Mouse (Mus musculus): ENCODE results near the gene Fgd3. TPM values are rescaled to one million over a fixed set of nuclear protein-coding genes. Genes with fewer than 3 reads are reported as not detected.
A peak's percentile ranks its signal among the peaks of the same experiment; 100 is the strongest.

Fgd3 gene
- 0.97 and 1.0 TPM in 2 replicates for polyA plus RNA-seq (2015; fragmentation: Nextera tagmentation; extraction: Ambion mirVana)

DNA sequence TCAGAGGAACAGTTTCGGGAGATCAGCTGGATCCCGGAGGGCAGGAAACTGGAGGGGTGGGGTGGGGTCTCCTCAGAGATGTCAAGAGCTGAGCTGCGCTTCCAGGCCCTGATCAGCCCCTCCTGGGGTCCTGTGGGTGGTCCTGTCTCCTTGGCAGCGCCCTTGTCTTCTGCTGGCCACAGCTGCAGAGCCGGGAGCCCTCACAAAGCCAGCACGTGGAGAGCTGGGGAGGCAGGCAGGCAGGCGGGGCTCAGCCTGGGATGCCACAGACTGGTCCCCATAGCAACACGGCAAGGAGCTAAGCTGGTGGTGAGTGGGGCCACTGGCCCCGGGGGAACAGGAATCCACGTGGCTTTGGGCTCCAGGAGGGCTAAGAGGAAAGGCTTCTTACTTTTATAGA, at the start of gene Fgd3:
Gene Fgd3, minus strand, starts transcription at position 272 of the 400 bp plus-strand sequence.
- 0 out of 2 replicates have a peak within 1 kb of the TSS, but pooled peaks have one; percentile 11 for H3K4me3 ChIP-seq (replicated peaks; ENCODE audit: low read depth, low read length)
- peak within 1 kb of the TSS; percentile 36 for H3K4me2 ChIP-seq (ENCODE audit: low read length)
- 6% methylated on average over 10 of the region's 10 CpGs for WGBS
- peak; percentile 39 for DNase-seq (ENCODE audit: low spot score)
- peak within 1 kb of the TSS; percentile 53; the same call in 1 of the 2 replicates for H3K9ac ChIP-seq (ENCODE audit: low read depth, low read length)
- H3K27me3 ChIP-seq (ENCODE audit: insufficient read depth, low read length): no peaks in the 10 kb centered on the region
- ATAC-seq (replicated peaks; ENCODE audit: low FRiP score, low read depth): 0 out of 2 replicates have a peak, but pooled peaks have one; percentile 55
- H3K4me1 ChIP-seq (replicated peaks; ENCODE audit: insufficient read depth, low read length): peaks cover 8% of the 10 kb centered on the region; the same call in 1 of the 2 replicates
- no peak for TF ChIP-seq CTCF (IDR thresholded peaks at IDR 0.05; ENCODE audit: low read depth)
- no peak within 1 kb of the TSS for H3K27ac ChIP-seq
- no peaks in the 10 kb centered on the region for H3K9me3 ChIP-seq (replicated peaks; ENCODE audit: low read length)
- no peaks in the 10 kb centered on the region for H3K36me3 ChIP-seq (ENCODE audit: insufficient read depth, low read length)

DNA sequence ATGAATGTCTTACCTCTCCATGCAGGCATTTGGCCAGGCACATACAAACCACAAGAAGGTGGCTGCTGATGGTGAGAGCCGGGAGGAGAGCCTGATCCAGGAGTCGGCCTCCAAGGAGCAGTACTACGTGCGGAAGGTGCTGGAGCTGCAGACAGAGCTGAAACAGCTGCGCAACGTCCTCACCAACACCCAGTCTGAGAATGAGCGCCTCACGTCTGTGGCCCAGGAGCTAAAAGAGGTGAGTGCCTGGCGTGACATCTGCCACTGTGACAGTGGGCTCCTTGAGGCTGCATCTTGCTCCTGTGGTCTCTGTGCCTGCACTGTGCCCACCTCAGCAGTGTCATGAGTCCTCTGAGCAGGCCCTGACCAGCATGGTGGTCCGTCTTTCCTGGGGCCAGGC, 49.3 kb upstream of the Fgd3 start:
- Histone ChIP-seq H3K9me3 (replicated peaks; ENCODE audit: low read length) (no peaks in the 10 kb centered on the region), H3K9ac (ENCODE audit: low read depth, low read length) (no peak overlapping the region), H3K27ac (no peak overlapping the region), H3K4me2 (ENCODE audit: low read length) (no peak overlapping the region), H3K27me3 (ENCODE audit: insufficient read depth, low read length) (no peaks in the 10 kb centered on the region), H3K4me3 (replicated peaks; ENCODE audit: low read depth, low read length) (no peak overlapping the region), H3K4me1 (replicated peaks; ENCODE audit: insufficient read depth, low read length) (peaks cover 15% of the 10 kb centered on the region; the same call in 1 of the 2 replicates), H3K36me3 (ENCODE audit: insufficient read depth, low read length) (peaks cover 4% of the 10 kb centered on the region; the same call in 1 of the 2 replicates)
- WGBS: 88% methylated on average over 10 of the region's 10 CpGs
- ATAC-seq (replicated peaks; ENCODE audit: low FRiP score, low read depth) (no peak), DNase-seq (ENCODE audit: low spot score) (no peak)
- no peak for TF ChIP-seq CTCF (IDR thresholded peaks at IDR 0.05; ENCODE audit: low read depth)

DNA sequence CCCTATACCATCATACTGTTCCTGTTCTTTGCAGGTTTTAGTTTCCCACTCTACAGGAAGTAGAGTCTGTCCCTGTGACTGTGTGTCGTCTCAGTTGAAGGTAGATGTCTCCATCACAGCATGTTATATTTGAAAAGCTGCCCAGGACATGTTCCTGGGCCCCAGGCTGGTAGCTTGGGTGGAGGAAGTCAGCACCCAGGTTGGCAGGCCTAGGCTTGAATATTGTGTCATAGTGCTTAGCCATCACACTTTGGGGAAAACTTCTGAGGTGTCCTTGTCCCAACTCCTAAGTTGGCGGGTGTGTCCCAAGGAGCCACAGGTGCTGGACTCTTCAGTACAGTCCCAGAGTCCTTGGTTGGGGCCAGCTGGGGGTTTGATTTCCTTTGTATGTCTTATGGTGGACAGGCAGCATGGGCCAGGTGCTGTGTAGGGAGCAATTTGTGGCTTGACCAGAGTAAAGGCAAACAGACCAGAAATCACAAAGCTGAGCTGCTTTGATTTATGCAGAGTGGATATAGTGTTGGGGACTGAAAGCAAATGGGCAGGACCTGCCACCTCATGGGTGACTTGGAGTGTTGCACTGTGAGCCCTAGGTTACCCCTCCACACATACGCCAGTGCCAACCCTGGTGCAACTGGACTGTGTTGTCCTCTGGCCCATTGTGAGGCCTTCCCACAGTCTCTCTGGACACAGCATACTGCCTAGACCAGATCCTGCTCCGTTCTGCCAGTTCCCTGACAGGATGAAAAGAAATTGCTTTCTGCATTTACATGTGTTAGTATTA, 47.7 kb upstream of the Fgd3 start:
- 0 out of 2 replicates have a peak, but pooled peaks have one; percentile 22 for TF ChIP-seq CTCF (IDR thresholded peaks at IDR 0.05; ENCODE audit: low read depth)
- H3K27ac ChIP-seq: 0 out of 2 replicates have a peak overlapping the region, but pooled peaks have one; percentile 13
- no peaks in the 10 kb centered on the region; the same call in 1 of the 2 replicates for H3K36me3 ChIP-seq (ENCODE audit: insufficient read depth, low read length)
- H3K9me3 ChIP-seq (replicated peaks; ENCODE audit: low read length): no peaks in the 10 kb centered on the region
- no peak for DNase-seq (ENCODE audit: low spot score)
- H3K4me3 ChIP-seq (replicated peaks; ENCODE audit: low read depth, low read length): no peak overlapping the region
- peaks cover 14% of the 10 kb centered on the region for H3K4me1 ChIP-seq (replicated peaks; ENCODE audit: insufficient read depth, low read length)
- H3K27me3 ChIP-seq (ENCODE audit: insufficient read depth, low read length): no peaks in the 10 kb centered on the region
- no peak overlapping the region for H3K4me2 ChIP-seq (ENCODE audit: low read length)
- no peak overlapping the region for H3K9ac ChIP-seq (ENCODE audit: low read depth, low read length)
- ATAC-seq (replicated peaks; ENCODE audit: low FRiP score, low read depth): no peak
- WGBS: 73% methylated on average over 4 of the region's 4 CpGs

DNA sequence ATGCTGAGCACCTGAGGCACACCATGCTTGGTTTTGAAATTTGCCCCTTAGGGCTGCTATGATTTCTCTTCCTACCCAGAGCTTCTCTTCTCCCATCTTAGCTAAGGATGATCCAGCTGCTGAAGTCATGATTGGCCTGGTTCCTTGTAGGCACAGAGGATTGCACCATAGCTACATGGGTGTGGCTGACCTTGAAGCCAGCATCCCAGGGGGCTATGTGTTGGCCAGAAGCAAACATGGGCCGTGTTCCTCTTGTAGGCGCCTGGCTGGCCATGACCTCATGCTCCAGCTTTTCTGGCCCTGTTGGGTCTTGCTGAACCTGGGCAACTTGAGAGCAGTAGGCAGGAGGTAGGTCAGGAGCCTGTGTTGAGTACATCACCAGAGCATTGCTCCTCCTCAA, 44.6 kb upstream of the Fgd3 start:
- 77% methylated on average over 2 of the region's 2 CpGs for WGBS
- H3K9ac ChIP-seq (ENCODE audit: low read depth, low read length): no peak overlapping the region
- H3K27me3 ChIP-seq (ENCODE audit: insufficient read depth, low read length): no peaks in the 10 kb centered on the region
- peaks cover 17% of the 10 kb centered on the region for H3K4me1 ChIP-seq (replicated peaks; ENCODE audit: insufficient read depth, low read length)
- H3K9me3 ChIP-seq (replicated peaks; ENCODE audit: low read length): no peaks in the 10 kb centered on the region
- no peak overlapping the region for H3K4me3 ChIP-seq (replicated peaks; ENCODE audit: low read depth, low read length)
- no peak for TF ChIP-seq CTCF (IDR thresholded peaks at IDR 0.05; ENCODE audit: low read depth)
- no peak overlapping the region for H3K4me2 ChIP-seq (ENCODE audit: low read length)
- H3K27ac ChIP-seq: no peak overlapping the region
- no peaks in the 10 kb centered on the region for H3K36me3 ChIP-seq (ENCODE audit: insufficient read depth, low read length)
- ATAC-seq (replicated peaks; ENCODE audit: low FRiP score, low read depth): no peak
- no peak for DNase-seq (ENCODE audit: low spot score)

DNA sequence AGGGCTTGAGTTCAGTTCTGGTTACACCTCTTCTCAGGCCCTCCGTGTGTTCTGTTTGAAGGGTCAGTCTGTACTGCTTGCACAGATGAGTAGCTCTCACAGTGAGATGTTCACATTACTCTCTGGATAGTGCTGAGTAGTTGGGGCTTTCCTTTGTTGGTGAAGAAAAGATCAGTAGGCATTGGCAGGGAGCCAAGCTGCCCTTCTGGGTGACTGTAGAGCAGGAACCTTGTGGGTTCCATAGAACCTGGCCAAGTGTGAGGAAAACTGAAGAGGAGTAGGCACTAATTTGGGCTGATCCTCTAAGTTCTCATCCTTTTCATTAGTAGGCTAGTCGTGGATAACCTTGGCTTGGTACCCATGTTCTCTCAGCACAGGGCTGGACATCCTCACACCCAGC, 42.7 kb upstream of the Fgd3 start:
- Histone ChIP-seq H3K27me3 (ENCODE audit: insufficient read depth, low read length) (no peaks in the 10 kb centered on the region), H3K4me3 (replicated peaks; ENCODE audit: low read depth, low read length) (no peak overlapping the region), H3K27ac (no peak overlapping the region), H3K4me2 (ENCODE audit: low read length) (no peak overlapping the region), H3K9me3 (replicated peaks; ENCODE audit: low read length) (no peaks in the 10 kb centered on the region), H3K36me3 (ENCODE audit: insufficient read depth, low read length) (no peaks in the 10 kb centered on the region), H3K9ac (ENCODE audit: low read depth, low read length) (no peak overlapping the region), H3K4me1 (replicated peaks; ENCODE audit: insufficient read depth, low read length) (peaks cover 17% of the 10 kb centered on the region)
- no peak for DNase-seq (ENCODE audit: low spot score)
- no peak for TF ChIP-seq CTCF (IDR thresholded peaks at IDR 0.05; ENCODE audit: low read depth)
- ATAC-seq (replicated peaks; ENCODE audit: low FRiP score, low read depth): no peak
- WGBS: 78% methylated on average over 2 of the region's 2 CpGs

DNA sequence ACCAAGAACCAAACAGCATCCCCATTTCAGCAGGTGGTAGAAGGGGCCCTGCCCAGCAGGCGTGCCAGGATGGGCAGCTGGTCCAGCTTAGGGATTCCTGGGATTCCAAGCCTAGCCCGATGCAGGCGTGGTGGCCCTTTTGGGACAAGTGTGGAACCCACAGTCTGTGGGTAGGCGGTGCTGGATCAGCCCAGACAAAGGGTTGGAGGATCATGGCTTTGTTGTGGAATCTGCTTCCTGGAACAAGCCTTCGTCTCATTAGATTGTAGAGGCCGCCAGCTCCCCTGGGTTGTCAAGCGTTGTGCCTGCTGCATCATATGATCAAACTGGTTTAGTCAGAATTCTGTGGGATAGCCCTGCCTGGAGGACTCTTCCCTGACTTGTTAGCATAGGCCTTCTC, 42.3 kb upstream of the Fgd3 start:
- ATAC-seq (replicated peaks; ENCODE audit: low FRiP score, low read depth) (no peak), DNase-seq (ENCODE audit: low spot score) (no peak)
- Histone ChIP-seq H3K27ac (peak overlapping the region; percentile 36; the same call in 1 of the 2 replicates), H3K4me1 (replicated peaks; ENCODE audit: insufficient read depth, low read length) (peaks cover 17% of the 10 kb centered on the region), H3K36me3 (ENCODE audit: insufficient read depth, low read length) (no peaks in the 10 kb centered on the region), H3K4me2 (ENCODE audit: low read length) (no peak overlapping the region), H3K9ac (ENCODE audit: low read depth, low read length) (no peak overlapping the region), H3K9me3 (replicated peaks; ENCODE audit: low read length) (no peaks in the 10 kb centered on the region), H3K27me3 (ENCODE audit: insufficient read depth, low read length) (no peaks in the 10 kb centered on the region), H3K4me3 (replicated peaks; ENCODE audit: low read depth, low read length) (no peak overlapping the region)
- 80% methylated on average over 7 of the region's 7 CpGs for WGBS
- no peak for TF ChIP-seq CTCF (IDR thresholded peaks at IDR 0.05; ENCODE audit: low read depth)

Data from kidney, postnatal 0 days (tissue).